Mouse (Mus musculus) urinary bladder, postnatal 14 days (tissue): ENCODE results near the gene Ptrh2.
"Not testable (repeated sequence)": the region's sequence is repeated elsewhere in the genome, so short reads cannot be mapped to it uniquely, and the experiment has no call there.

ENCODE experiments used
- DNase-seq: peaks from one replicate; pipeline ENCODE4 v3.0.0; 2021; ENCODE audit warnings: low spot score

The Ptrh2 gene

DNA sequence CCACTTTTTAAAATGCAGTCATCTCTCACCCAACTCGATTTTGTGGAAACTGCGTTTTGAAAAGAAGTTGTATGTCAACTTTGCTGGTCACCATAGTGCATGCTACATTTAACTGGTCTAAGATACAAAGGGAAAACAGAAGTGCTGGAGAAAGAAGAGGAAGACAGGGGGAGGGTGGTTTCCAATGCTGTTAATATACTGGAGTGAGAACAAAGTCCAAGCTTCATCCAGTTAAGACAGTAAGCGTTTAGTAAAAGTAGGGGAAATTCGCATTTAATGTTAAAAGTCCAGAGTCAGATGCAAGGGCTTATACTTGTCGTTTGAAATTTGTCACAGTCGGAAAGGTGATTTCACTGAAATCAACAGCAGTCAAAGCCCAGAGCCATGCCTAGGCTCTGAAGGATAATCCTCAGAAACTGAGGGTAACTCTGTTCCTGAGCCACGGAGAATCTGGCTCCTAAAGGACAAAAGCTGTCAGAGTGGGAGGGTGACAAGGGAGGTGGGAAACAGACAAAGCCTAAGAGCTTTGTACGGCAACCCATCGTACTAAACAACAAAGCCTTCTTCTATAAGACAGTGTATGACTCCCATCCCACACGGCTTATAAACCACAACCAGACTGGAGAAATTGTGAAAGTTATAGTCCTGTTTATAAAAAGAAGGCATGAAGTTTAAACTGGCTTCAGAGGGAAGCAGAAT lies 50.6 kb downstream of the Ptrh2 start:
- no peak for DNase-seq

DNA sequence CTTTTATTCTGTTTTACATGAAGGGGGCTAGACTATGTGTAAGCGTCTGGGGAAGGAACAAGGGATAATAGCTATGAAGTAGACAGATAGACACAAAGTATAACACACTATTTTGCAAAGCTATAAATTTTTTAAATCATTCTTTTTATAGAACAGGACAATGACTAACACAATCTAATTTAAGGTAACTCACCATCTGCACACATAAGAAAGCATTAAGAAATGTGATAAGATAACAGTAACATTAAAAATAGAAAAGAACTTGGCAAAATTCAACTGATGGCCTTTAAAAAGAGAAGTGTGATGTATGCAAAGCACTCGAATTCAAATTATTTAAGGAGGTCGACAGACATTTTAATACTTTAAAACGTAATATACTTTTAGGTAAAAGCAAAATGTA lies 51.2 kb downstream of the Ptrh2 start:
- no peak for DNase-seq

GRCm38 (mm10) chr11:86737301-86738000 lies 53.7 kb downstream of the Ptrh2 start:
- DNase-seq, result no peak

DNA sequence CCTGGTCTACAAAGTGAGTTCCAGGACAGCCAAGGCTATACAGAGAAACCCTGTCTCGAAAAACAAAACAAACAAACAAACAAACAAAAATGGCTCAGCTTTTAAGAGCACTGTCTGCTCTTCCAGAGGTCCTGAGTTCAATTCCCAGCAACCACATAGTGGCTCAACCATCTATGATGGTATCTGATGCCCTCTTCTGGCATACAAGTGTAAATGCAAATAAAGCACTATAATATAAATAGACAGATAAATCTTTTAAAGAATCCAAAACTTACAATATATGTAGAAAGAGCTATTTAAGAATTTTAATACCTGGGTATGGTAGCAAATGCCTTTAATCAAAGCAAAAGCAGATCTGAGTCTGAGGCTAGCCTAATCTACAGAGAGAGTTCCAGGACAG lies 54.5 kb downstream of the Ptrh2 start:
- DNase-seq, result not testable (repeated sequence)

- no peak for DNase-seq
Measured at GRCm38 (mm10) chr11:86738956-86739355, 55.2 kb downstream of the Ptrh2 start.

GRCm38 (mm10) chr11:86739470-86739869 lies 55.7 kb downstream of the Ptrh2 start:
- no peak for DNase-seq

DNA sequence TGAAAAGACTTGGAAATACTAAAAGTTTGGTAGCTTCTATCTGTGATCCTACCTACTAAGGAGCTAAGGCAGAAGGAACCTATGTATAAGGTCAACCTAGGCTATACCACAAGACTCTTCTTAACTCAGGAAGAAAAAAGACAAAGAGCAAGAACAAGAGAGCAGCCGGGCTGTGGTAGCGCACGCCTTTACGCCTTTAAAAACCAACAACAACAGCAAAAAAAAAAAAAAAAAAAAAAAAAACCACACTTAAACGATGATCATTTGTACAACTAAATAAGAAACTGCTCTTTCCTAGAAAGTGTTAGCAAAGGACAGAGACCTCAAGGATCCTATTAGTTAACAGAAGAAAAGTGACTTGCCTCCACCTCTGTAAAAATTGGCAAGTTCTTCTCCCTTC lies 57.7 kb downstream of the Ptrh2 start:
- DNase-seq, result no peak
